Mouse (Mus musculus) frontal cortex, postnatal 14 days (tissue): Measurements from ENCODE around the gene Kat6b.
"Not testable (repeated sequence)": the region's sequence is repeated elsewhere in the genome, so short reads cannot be mapped to it uniquely, and the experiment has no call there.

Source experiments
- DNase-seq, 2 experiments: peaks; one replicate each; pipeline ENCODE4 v3.0.0; 2022; ENCODE audit warnings: low spot score in 2 of 2

The Kat6b gene

DNA sequence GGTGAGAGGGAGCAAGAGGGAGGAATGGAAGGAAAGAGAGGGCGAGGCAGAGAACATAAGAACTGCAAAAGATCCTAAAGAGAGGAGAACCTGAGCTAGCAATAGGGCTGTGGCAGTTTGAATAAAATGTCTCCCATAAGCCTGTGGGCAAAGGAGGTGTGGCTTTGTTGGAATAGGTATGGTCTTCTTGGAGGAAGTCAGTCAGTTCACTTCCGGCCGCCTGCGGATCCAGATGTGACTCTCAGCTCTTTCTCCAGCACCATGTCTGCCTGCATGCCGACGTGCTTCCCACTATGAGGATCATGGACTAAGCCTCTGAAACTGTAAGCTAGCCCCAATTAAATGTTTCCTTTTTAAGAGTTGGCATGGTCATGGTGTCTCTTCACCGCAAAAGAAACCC is at the start of gene Kat6b:
Gene Kat6b (plus strand): TSS at position 204 of the 400 bp plus-strand sequence.
- DNase-seq = no peak

DNA sequence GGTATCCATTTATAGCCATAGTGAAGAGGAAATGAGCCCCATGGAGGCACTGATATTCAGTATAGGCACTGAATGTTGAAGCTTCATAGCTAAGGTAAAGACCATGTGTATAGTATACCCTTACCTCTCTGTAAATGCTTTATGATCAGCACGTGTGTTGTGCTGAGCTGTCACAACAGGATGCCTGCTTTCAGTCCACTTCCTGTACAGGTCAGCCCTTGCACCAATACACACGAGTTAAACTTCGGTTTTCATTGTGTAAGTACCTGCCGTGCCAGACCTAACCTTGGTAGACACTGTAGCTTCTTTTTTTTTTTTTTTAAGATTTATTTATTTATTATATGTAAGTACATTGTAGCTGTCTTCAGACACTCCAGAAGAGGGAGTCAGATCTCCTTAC is 47.8 kb upstream of the Kat6b start:
- DNase-seq = no peak

DNA sequence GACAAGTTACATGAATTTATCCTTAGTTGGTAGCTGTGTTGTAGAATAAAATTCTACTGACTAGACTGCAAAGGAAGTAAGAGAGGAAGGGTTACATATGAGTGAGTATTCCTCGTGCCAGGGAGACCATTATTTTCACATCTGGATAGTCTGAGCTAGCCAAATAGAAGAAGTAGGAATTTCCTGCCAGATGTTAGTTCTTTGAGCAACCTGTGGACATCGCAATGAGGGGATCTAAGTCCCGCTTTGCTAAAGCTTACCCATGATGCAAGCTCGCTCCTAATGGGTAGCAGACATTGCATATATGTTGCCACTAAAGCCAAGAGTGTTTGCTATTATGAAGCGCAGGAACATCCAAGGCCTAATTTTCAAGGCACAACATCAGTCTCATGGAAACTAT is 47.2 kb upstream of the Kat6b start:
- DNase-seq = no peak

DNA sequence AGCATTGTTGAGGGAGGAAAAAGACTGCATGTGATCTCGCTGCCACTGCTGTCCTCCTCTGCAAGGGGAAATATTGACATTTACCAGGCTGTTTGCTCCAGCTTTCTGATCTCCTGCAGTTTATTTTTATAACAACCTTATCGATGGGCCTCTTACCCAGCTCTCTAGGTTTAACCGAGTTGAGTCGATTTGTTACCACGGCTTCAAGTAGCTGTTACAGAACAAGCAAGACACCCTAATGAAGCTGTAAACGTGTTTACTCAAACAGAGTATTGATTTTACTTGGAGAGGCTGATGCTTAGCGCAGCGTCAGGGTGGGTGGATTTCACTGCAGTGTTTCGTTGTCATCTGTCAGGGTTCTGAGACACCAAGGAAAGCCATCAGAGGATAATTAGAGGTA is 46.5 kb upstream of the Kat6b start:
- DNase-seq = no peak

DNA sequence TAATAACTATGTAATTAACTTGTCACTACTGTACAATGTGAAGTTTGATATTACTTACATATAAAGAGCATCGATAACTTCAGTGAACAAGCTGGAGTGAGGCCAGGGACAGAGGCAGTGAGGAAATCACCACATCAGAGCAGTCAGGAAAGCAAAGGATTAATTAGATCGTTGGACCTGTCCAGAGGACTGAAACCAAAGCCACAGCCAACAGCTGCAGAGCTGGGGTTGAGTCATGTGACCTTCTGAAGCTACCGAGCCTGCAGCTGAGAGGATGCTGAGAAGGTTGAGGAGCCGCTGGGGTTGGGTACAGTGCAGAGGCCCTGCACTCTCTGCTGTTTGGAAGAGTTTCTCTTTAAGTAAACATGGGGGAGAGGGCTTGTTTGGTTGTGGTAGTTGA is 41.4 kb upstream of the Kat6b start:
- no peak for DNase-seq

DNA sequence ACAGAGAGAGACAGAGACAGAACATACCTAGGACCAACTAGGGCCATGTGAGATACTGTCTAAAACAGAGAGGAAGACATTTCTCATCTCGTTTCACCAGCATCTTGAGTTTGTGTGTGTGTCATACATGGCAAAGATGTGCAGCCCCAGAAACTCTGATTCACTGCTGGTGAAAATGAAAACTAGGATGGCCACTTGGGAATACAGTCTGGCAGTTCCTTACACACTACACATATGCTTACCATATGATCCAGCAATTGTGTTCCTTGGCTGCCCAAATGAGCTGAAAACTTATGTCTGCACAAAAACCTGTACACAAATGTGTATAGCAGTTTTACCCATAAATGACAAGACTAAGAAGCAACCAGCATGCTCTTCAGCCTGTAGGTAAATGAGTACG is 40.7 kb upstream of the Kat6b start:
- DNase-seq = no peak

DNA sequence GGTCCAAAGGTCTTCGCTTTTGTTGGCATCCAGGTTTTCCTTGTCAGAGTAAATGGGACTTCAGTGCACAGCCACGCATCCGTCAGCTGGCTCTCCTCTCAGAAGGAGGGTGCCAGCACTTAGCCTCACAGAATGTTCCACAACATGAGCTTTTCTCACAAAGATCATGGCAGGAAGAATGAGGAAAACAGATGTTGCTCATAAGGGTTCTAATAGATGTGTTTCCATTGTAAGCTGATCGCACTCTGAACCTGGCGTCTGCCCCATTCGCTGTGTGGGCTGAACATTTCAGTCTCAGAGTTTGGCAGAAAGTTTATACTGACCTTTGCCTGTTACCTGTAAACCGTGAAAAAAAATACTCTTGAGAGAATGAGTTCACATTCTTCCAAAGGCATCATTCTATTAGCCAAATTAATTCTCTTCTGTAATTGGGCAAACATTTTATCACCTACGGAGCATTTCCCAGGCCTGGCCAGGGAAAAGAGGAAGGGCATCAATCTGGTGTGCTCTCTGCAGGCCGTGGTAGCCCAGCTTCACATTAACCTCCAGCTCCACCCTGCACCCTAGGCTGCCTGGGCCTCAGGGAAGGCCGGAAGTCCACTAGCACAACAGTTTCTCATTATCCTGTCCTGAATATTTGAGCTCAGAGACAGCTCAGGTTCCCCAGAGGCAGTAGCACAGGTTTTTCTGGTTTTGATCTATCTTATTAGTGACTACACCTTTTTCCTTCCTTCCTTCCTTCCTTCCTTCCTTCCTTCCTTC is 39.3 kb upstream of the Kat6b start:
- DNase-seq = no peak

DNA sequence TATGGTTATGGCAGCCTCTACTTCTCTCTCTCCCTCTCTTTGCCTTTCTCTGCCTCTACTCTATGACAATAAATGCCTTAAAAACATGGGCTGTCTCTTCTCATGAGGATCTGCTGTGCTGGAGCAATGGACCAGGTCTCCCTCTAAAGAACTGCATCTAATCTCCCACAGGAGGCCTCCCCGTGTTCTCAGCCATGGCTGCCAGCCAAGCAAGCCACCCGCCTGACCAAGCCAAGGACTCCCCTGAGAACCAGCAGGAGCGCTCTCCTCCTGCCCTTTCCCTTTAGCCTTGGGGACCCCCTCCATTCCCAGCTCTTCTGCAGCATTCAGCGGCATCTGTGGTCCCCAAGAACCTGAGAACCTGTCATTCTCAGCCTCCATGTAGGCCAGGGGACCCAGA is 28.7 kb upstream of the Kat6b start:
- DNase-seq = no peak

DNA sequence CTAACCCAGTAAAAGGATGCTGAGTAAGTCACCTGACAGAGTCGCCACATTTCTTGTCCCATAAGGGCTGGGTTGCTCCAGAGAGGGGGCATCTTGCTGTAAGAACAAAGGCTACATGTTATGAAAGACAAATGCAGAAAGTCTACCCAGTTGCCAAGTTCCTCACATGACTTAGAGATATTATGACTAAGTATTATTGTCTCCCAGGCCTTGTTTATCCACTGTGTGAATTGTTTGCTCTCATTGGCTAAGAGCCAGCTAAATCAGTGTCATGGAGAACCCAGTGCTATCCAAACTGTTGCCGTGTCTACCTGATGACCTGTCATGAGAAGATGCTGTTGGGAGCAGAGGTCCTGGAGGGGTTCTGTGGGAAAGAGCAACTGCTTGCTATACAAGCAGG is 27.3 kb upstream of the Kat6b start:
- no peak for DNase-seq

DNA sequence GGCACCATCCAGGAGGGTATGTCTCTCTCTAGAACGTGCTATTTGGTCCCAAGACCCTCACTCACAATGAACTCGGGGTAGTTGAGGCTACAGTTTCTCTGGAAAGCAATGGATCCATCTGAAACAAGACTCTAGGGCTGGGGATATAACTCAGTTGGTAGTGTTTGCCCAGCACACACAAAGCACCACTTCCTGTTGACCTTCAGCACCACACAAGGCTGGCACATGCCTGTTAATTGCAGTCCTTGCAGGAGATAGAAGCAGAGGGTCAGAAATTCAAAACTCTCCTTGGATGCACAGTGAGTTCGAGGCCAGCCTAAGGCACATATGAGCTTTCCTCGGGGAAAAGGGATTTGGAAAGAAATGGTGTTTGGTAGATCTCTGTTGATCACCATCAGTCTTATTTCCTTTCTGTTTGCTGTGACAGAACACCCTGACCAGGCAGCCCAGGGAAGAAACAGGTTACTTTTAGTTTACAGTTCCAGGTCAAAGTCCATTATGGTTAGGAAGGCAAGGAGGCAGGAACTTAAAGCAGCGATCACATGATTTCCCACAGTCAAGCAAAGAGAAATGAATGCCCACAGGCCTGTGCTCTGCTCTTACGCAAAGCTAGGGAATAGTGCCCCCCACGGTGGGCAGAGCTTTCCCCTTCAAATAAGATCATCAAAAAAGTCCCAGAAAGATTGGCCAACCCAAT is 25.4 kb upstream of the Kat6b start:
- DNase-seq = no peak

DNA sequence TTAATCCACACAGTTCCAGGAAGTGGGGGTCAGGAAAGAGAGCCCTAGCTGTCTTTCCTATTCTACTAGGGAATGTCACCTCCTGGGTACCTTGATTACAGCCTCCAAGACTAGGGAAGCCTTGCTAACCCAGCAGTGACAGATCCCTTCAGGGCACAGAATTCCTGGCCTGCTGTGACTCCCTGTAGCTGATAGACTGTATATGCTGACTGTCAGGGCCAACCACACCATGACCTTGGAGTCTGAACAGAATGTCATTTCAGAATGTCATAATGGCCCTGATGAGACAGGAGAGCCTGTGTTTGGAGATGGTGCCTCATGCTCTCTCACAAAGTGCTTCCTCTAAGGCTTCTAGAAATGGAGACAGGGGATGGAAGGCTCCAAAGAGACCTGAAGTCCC is 24.7 kb upstream of the Kat6b start:
- DNase-seq = no peak

DNA sequence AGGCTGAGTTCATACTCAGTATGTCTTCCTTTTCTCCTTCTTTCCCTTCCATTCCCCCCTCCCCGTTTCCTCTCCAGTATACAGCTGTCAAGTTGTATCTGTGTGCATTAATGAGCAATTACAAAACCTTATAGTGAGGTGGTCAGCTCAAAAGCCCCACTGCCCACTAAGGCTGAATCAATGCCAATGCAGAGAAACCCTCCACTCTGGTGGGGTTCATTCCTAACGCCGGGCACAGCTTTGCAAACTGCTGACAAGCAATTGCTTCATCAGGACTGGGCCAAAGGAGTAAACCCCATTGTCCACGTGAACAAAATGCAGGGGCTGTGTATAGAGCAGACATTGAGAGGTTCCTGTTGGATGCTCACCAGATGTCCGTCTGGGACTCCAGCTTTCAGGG is 23.4 kb upstream of the Kat6b start:
- no peak for DNase-seq

DNA sequence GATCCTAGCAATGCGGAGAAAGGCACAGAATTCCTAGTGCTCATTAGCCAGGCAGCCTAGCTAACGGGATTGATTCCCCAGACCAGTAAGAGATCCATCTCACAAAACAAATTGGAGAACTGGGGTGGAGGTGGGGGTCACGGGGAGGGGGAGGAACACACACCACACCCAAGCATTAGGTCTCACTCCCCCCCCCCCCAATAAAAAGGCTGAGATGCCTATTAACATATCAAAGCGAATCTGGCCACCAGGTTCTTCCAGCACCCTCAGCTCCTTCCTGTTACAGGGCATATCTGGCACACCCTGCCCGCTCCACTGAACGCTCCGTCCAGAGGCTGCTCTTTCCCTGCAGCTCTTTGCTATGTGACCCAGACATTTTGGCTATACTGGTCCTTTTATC is 22.5 kb upstream of the Kat6b start:
- no peak for DNase-seq

DNA sequence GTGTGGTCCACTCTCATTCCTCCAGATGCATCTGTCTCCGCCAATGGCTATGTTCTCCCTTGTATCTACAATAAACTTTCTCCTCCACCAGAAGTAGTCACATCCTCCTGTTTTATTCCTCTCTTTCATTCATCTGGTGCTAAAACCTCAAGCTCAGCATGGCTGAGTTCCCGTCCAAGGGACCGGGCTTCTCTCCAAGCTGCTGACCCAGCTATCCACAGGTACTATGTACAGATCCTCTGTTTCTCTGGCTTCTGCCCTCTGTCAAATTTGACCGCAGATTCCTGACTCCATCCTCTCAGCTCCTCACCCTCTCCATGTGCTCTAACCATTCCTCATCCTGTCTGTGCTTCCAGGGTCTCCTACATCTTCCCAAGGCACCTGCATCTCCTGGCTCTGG is 22.1 kb upstream of the Kat6b start:
- DNase-seq = no peak

DNA sequence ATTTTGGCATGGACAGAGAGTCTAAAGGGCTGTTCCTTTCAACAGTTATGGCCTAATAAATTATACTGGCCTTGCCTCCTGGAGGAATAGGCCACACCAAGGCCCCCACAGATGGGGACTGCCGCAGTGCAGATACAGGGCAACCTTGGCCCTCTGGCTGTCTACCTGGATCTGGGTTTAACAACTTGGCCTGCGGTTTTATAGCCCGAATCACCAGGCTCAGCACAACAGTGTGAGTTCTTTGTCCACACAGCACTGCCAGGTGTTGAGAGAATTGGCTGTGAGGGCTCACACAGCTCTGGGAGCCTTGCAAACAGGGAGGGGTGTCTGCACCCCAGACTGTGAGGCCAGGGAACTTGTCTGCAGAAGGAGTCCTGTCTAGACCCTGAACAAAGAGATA is 18.8 kb upstream of the Kat6b start:
- DNase-seq = no peak

DNA sequence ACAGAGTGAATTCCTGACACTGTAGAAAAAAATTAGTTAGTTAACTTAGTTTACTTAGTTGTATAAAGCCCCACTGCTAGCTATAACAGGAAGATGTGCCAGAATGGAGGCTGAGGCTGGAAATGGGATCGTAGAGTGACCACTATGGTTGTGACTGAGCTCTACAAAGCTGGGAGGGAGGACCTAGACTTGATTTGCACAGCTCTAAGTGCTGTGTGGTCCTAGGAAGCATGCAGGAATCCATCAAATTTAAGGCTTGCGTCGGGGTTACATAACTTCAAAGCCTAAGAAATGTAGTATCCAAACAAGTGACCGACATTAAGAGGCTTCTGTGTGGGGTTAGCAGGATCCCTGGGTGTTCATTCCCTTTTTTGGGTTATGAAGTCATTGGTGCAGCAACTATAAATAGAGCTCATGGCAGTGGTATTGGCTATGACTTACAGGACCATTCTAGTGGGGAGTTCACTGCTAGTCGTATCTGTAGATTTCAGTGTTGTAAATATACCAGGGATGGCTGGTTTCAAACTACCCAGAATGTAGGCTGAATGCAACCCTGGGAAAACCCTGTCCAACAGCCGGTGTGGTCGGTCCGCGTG is 18.0 kb upstream of the Kat6b start:
- no peak for DNase-seq

DNA sequence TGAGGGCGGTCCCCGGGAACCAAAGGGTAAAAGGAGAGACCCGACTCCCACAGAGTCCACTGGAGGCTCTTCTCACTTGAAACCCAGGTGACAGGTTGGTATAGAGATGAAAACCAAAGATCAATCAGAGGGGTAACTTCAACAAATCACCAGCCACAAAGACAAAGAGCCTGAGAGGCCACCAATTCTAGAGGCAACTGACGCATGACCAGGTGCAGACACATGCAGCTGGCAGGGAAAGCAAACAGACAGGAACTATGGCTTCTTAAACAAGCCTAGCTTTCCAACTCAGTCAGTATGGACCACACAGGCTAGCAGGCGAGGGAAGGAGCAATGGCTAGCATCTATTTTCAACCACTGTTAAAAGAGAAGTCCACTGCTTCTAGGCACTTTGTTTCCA is 10.8 kb upstream of the Kat6b start:
- DNase-seq = no peak

DNA sequence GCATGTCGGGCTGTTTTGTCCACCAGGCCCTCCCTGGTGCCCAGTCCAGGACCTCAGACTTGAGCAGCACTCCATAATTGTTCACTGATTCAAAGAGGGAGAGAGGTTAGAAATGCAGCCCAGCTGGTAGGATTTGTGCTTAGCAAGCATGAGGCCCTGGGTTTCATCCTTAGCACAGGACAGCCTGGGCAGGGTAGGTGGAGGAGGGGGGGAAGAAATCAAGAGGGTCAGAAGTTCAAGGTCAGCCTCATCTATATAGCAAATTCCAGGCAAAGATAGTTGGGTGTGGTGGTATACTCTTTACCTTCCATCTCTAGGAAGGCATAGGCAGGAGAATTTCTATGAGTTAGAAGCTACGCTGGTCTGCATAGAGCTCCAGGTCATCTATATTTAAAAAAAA is 9.3 kb upstream of the Kat6b start:
- DNase-seq = no peak

DNA sequence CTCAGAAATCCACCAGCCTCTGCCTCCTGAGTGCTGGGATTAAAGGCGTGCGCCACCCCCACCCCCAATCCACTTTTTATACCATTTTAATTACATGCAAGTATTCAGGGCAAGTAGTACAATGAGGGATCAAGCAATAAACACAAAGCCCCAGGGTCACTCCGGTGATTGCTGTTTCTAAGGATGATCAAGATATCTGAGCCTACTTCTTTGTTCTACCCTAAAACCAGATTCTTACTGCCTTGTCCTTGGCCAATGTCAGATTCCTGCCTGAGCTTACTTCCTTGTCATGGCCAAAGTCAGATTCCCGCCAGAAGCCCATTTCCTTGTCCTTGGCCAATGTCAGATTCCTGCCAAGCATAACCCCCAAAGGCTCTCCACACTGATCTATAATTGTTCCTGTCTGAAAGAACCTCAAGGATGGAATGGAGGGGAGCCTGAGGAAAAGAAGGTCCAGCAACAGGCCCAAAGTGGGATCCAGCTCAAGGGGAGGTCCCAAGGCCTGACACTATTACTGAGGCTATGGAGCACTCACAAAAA is 6.6 kb upstream of the Kat6b start:
- not testable (repeated sequence) for DNase-seq

DNA sequence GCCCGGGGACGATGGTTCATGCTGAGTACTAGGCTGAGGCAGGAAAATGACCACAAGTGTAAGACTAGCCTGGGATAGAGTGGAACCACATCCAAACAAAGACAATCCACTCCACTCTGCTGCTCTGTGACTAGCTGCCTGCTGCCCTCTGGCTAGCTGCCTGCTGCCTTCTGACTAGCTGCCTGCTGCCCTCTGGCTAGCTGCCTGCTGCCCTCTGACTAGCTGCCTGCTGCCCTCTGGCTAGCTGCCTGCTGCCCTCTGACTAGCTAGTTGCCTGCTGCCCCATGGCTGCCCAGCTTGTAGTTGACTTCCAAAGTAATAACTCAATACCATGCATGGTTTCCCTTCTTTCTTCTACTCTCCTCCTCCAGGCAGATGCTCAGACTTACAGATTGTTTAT is 4.1 kb upstream of the Kat6b start:
- DNase-seq = no peak

DNA sequence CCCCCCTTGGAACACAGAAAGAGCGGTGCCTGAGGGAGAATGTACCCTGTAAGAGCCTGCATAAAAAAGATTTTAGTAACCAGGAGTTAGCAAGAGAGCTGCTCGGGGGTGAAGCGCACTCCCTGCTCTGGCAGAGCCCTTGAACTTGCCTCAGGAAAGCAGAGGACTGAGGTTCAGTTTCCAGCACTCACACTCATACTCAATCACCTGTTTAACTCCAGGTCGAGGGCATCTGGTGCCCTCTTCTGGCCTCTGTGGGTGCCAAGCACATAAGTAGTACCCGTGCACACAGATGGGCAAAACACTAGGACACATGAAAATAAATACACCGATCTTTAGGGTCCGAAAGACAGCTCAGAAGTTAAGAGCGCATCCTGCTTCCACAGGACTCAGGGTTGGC is 1.7 kb upstream of the Kat6b start:
- DNase-seq = no peak

DNA sequence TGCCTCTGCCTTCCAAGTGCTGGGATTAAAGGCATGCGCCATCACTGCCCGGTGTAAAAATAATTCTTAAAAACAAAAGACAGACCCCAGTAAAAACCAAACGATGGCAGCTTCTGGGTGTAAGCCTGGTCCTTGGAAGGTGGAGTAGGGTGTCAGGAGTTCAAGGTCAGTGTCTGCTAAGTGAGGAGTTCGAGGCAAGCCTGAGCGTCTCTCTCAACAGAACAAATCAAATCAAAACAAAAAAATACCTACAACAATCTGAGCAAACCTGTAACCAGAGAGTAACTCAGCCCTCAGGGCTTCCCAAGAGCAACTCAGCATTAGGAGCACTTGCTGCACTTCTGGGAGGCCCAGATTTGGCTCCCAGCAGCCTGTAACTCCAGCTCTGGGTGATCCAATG is 1.0 kb upstream of the Kat6b start:
- no peak for DNase-seq

DNA sequence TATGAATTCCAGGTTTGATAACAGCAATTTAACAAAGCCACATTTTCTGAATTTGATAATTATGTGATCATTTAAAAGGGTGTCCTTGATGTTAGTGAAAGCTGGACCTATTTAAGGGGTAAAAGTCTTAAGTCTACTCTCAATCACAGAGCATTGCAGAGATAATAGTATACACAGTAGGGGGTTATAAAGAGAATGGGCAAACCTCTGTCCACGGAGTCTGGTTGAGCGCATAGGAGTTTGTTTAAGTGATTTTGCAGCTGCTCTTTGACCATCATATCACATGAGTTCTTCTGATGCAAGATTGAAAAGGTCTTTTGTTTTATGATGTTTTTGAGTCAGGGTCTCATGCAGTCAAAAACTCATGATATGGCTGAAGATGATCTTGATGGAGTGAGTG is 3.0 kb downstream of the Kat6b start:
- no peak for DNase-seq
